ENCODE assay signal across 8 mouse cellular contexts in the genomic region with DNA sequence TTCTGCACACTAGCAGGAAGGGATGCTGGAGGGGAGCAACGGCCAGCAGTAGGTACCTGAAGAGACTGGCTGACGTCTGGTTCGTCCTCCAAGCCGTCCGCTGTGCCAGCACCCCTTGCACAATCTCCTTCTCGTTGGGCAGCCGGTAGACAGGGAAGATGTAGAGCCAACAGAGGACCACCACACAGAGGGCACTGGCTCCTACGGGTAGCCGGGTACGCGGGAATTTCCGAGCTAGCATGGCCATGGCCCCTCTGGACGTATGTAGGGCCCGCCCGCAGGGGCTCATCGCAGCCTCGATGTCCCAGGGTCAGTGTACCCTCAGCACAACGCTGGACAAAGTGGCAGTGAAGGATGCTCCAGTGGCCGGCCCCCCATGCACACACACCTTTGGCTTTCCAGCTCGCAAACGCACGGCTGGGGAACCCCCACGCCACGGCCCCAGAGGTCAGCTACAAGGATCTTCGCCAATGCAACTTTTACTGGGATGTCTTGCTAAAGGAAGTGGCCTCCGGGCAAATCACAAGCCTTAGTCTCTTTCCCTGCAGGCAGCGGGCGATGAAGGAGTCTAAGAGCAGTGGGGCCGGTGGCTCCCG. TPM values are rescaled to one million over a fixed set of nuclear protein-coding genes. Genes with fewer than 3 reads are reported as not detected.
DNase-seq lines count a peak whose midpoint lies in the region; ATAC-seq lines count a peak whose summit lies in the region.

No protein-coding gene starts in this region.

- ATAC-seq in liver, embryonic 11.5 days (replicated peaks; ENCODE audit: low FRiP score): no peak
- ATAC-seq in embryonic facial prominence, embryonic 13.5 days (ENCODE audit: insufficient number of reproducible peaks, insufficient read depth, low FRiP score, low TSS enrichment, low read depth): no peak
- peak; percentile 21 for ATAC-seq in hindbrain, embryonic 16.5 days
- ATAC-seq in midbrain, embryonic 15.5 days (replicated peaks): peak; percentile 7; the same call in 1 of the 2 replicates
- ATAC-seq in erythroblast, adult 5-6 weeks (replicated peaks; ENCODE audit: low FRiP score, poor library complexity, severe bottlenecking): no peak

- 26% methylated on average over 30 of the region's 30 CpGs for WGBS in liver, embryonic 11.5 days
- 26% methylated on average over 30 of the region's 30 CpGs for WGBS in embryonic facial prominence, embryonic 13.5 days
- 14% methylated on average over 30 of the region's 30 CpGs for WGBS in hindbrain, embryonic 16.5 days
- 18% methylated on average over 30 of the region's 30 CpGs for WGBS in midbrain, embryonic 15.5 days

- no peaks in the 10 kb centered on the region for H3K36me3 ChIP-seq in liver, embryonic 11.5 days (ENCODE audit: control insufficient read depth, insufficient read depth, low read length)
- H3K36me3 ChIP-seq in embryonic facial prominence, embryonic 13.5 days: no peaks in the 10 kb centered on the region
- no peaks in the 10 kb centered on the region for H3K36me3 ChIP-seq in hindbrain, embryonic 16.5 days (ENCODE audit: control insufficient read depth, insufficient read depth, low read length)
- no peaks in the 10 kb centered on the region for H3K36me3 ChIP-seq in midbrain, embryonic 15.5 days (replicated peaks)

- no peaks in the 10 kb centered on the region for H3K9me3 ChIP-seq in liver, embryonic 11.5 days (ENCODE audit: control insufficient read depth, low read length)
- no peaks in the 10 kb centered on the region for H3K9me3 ChIP-seq in embryonic facial prominence, embryonic 13.5 days
- no peaks in the 10 kb centered on the region for H3K9me3 ChIP-seq in hindbrain, embryonic 16.5 days (ENCODE audit: control insufficient read depth, low read length)
- H3K9me3 ChIP-seq in midbrain, embryonic 15.5 days: no peaks in the 10 kb centered on the region

- peak overlapping the region; percentile 75 for H3K4me2 ChIP-seq in liver, embryonic 11.5 days
- H3K4me2 ChIP-seq in embryonic facial prominence, embryonic 13.5 days: peak overlapping the region; percentile 93
- H3K4me2 ChIP-seq in hindbrain, embryonic 16.5 days (ENCODE audit: low read length): peak overlapping the region; percentile 80
- H3K4me2 ChIP-seq in midbrain, embryonic 15.5 days: peak overlapping the region; percentile 65

- no peak overlapping the region for H3K27ac ChIP-seq in liver, embryonic 11.5 days (ENCODE audit: low read depth, low read length)
- H3K27ac ChIP-seq in embryonic facial prominence, embryonic 13.5 days: no peak overlapping the region
- peak overlapping the region; percentile 98 for H3K27ac ChIP-seq in hindbrain, embryonic 16.5 days (ENCODE audit: low read depth, low read length)
- H3K27ac ChIP-seq in midbrain, embryonic 15.5 days: peak overlapping the region; percentile 99

- DNase-seq in liver, embryonic 11.5 days (ENCODE audit: low spot score): no peak
- DNase-seq in liver: no peak
- DNase-seq in embryo, embryonic 9.5 days (ENCODE audit: extremely low spot score): no peak
- DNase-seq in gastrocnemius, postnatal 4 days (ENCODE audit: low spot score in 2 of 2): no peak

- peak overlapping the region; percentile 46; the same call in 1 of the 2 replicates for H3K9ac ChIP-seq in liver, embryonic 11.5 days (ENCODE audit: low read depth, low read length)
- peak overlapping the region; percentile 73 for H3K9ac ChIP-seq in embryonic facial prominence, embryonic 13.5 days
- peak overlapping the region; percentile 83 for H3K9ac ChIP-seq in hindbrain, embryonic 16.5 days (ENCODE audit: low read depth, low read length)
- peak overlapping the region; percentile 94 for H3K9ac ChIP-seq in midbrain, embryonic 15.5 days

- peak overlapping the region; percentile 57 for H3K4me3 ChIP-seq in liver, embryonic 11.5 days (ENCODE audit: low read depth, low read length)
- peak overlapping the region; percentile 62 for H3K4me3 ChIP-seq in embryonic facial prominence, embryonic 13.5 days
- peak overlapping the region; percentile 71 for H3K4me3 ChIP-seq in hindbrain, embryonic 16.5 days (ENCODE audit: low read length)
- peak overlapping the region; percentile 86 for H3K4me3 ChIP-seq in midbrain, embryonic 15.5 days

- H3K4me1 ChIP-seq in liver, embryonic 11.5 days (replicated peaks; ENCODE audit: control insufficient read depth, insufficient read depth, low read length): no peaks in the 10 kb centered on the region; the same call in 1 of the 2 replicates
- H3K4me1 ChIP-seq in embryonic facial prominence, embryonic 13.5 days: peaks cover 8% of the 10 kb centered on the region; the same call in 1 of the 2 replicates
- H3K4me1 ChIP-seq in hindbrain, embryonic 16.5 days (ENCODE audit: control insufficient read depth, insufficient read depth, low read depth, low read length): peaks cover 15% of the 10 kb centered on the region
- H3K4me1 ChIP-seq in midbrain, embryonic 15.5 days: peaks cover 40% of the 10 kb centered on the region

- peaks cover 32% of the 10 kb centered on the region for H3K27me3 ChIP-seq in liver, embryonic 11.5 days (replicated peaks; ENCODE audit: control insufficient read depth, insufficient read depth, low read length)
- peaks cover 17% of the 10 kb centered on the region for H3K27me3 ChIP-seq in embryonic facial prominence, embryonic 13.5 days
- H3K27me3 ChIP-seq in hindbrain, embryonic 16.5 days (replicated peaks; ENCODE audit: control insufficient read depth, insufficient read depth, low read length): no peaks in the 10 kb centered on the region
- no peaks in the 10 kb centered on the region for H3K27me3 ChIP-seq in midbrain, embryonic 15.5 days (replicated peaks)

RNA-seq across cellular contexts. Expression of a gene that starts 0.7 kb away (rescaled TPM):
- 1.2 and 2.1 TPM in 2 replicates for polyA plus RNA-seq in liver, embryonic 11.5 days (2014; fragmentation: Nextera tagmentation; extraction: Ambion mirVana)
- 0.87 and 1.1 TPM in 2 replicates for polyA plus RNA-seq in embryonic facial prominence, embryonic 13.5 days (2015; fragmentation: Nextera tagmentation; extraction: Ambion mirVana)
- 6.0 and 6.5 TPM in 2 replicates for polyA plus RNA-seq in hindbrain, embryonic 16.5 days (2015; fragmentation: Nextera tagmentation; extraction: Ambion mirVana)
- polyA plus RNA-seq in midbrain, embryonic 15.5 days (2015; fragmentation: Nextera tagmentation; extraction: Ambion mirVana): 8.8 and 9.2 TPM in 2 replicates
- not detected in 2 replicates for total RNA-seq in erythroblast, adult 5-6 weeks (2015; ENCODE audit: low replicate concordance)
- not detected in 2 replicates for total RNA-seq in erythroblast, adult 5-6 weeks (2017; ENCODE audit: low replicate concordance)
- under 1 TPM; 0.47 to 0.52 TPM for total RNA-seq in gastrocnemius, postnatal 4 days (2021)

Comparison
In these comparisons a context has a peak if more than half of its experiments do, and no peak if none do; other contexts are left out.
1. ATAC-seq: peak in hindbrain, embryonic 16.5 days (single experiment) and midbrain, embryonic 15.5 days (single experiment); none in liver, embryonic 11.5 days (single experiment), embryonic facial prominence, embryonic 13.5 days (single experiment) and erythroblast, adult 5-6 weeks (single experiment).
2. H3K27ac ChIP-seq: peak in hindbrain, embryonic 16.5 days (single experiment) and midbrain, embryonic 15.5 days (single experiment); none in liver, embryonic 11.5 days (single experiment) and embryonic facial prominence, embryonic 13.5 days (single experiment).
3. Peak in every context shown above with its lines, with median percentiles within 50 percentile points of each other: H3K4me2 ChIP-seq, H3K4me3 ChIP-seq and H3K9ac ChIP-seq.